Mouse (Mus musculus): ENCODE measurements at regions not wholly inside any gene's neighbourhood (a gene's known extent, or its start where the extent isn't known, plus 50 kb on each side); places are given as distances from the start of the nearest gene placed in this dataset.

DNA sequence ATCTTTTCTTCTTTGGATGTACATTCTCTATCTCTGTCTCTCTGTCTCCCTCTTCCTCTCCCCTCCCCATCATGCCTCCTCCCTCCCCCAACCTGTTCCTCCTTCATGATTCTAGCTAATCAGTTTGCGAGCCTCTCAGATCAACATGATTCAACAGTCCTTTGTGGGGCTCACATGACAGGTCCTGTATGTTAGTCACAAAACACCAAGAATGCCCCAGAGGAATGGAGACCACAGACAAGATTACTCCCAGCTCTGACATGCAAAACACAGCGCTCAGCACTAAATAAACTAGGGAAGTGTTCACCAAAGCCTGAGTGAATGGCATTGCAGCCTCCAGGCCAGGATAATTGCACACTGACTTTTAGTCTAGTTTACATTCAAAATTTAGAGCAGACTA, 150.6 kb upstream of the Foxq1 start:
- TF ChIP-seq E2F4 (IDR thresholded peaks at IDR 0.05; ENCODE audit: borderline replicate concordance, low read depth, low read length) (no peak), POLR2A (IDR thresholded peaks at IDR 0.05; ENCODE audit: control insufficient read depth in 1 of 2, insufficient read depth in 1 of 2, low read depth in 1 of 2, low read length in 2 of 2, poor library complexity in 1 of 2) (no peak), CTCF (IDR thresholded peaks at IDR 0.05 in 2 of 3, conservative IDR thresholded peaks at IDR 0.05 in 1 of 3; ENCODE audit: control insufficient read depth in 1 of 3, insufficient read depth in 1 of 3, low read depth in 2 of 3, low read length in 3 of 3, poor library complexity in 1 of 3, severe bottlenecking in 1 of 3) (no peak), GABPA (IDR thresholded peaks at IDR 0.05; ENCODE audit: low read depth, low read length) (no peak), CHD2 (IDR thresholded peaks at IDR 0.05; ENCODE audit: low read length) (no peak), MAZ (IDR thresholded peaks at IDR 0.05; ENCODE audit: low read depth, low read length) (no peak), POLR2AphosphoS5 (IDR thresholded peaks at IDR 0.05; ENCODE audit: borderline replicate concordance, low read depth, low read length) (no peak), ZMIZ1 (IDR thresholded peaks at IDR 0.05; ENCODE audit: low read depth, low read length) (no peak), HCFC1 (IDR thresholded peaks at IDR 0.05; ENCODE audit: low read depth, low read length) (no peak)
